ENCODE assay signal across 34 mouse cellular contexts in the genomic region with DNA sequence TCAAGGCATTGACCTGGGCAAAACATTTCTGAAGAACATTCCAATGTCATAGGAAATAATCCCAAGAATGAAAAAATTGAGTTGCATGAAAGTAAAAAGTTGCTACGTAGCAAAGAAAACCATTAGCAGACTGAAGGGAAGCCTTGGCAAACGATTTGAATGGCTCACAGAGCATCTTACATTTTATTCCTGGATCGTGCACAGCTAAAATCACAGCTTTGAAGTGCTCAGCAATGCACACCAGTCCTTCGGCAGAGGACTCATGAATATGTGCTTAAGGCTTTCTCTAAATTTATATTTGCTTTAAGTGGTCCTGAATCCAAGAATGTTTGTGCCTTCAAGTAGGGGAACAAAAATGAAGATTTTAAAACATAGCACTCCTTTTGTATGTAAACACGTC.
"Had no signal": no experiment of that assay in that cellular context is flagged by ENCODE, and none has a peak within 500 bp of the region (broad histone marks: within the 10 kb centered on the region; RNA-seq: fewer than 3 reads in every experiment).

No protein-coding gene starts in this region.

- H3K36me3 ChIP-seq: heart, embryonic 10.5 days; heart, embryonic 13.5 days; heart, embryonic 15.5 days; hindbrain, embryonic 10.5 days; hindbrain, embryonic 12.5 days; hindbrain, embryonic 13.5 days; hindbrain, embryonic 15.5 days; intestine, embryonic 15.5 days; kidney, embryonic 15.5 days had no signal

- ATAC-seq: hindbrain, embryonic 16.5 days; hindbrain, postnatal 0 days; inflammation-experienced regulatory T-cells, adult 6 months; intestine, embryonic 15.5 days; intestine, embryonic 16.5 days; intestine, postnatal 0 days had no signal

- H3K9ac ChIP-seq: heart, embryonic 13.5 days; heart, embryonic 15.5 days; hindbrain, embryonic 12.5 days; hindbrain, embryonic 13.5 days; hindbrain, embryonic 14.5 days; hindbrain, embryonic 15.5 days; intestine, embryonic 15.5 days; kidney, embryonic 15.5 days had no signal

- H3K9me3 ChIP-seq: heart, embryonic 10.5 days; heart, embryonic 13.5 days; heart, embryonic 15.5 days; hindbrain, embryonic 10.5 days; hindbrain, embryonic 12.5 days; hindbrain, embryonic 13.5 days; hindbrain, embryonic 15.5 days; intestine, embryonic 15.5 days; kidney, embryonic 15.5 days had no signal

- H3K27ac ChIP-seq: heart, embryonic 10.5 days; heart, embryonic 13.5 days; heart, embryonic 15.5 days; hindbrain, embryonic 10.5 days; hindbrain, embryonic 12.5 days; hindbrain, embryonic 13.5 days; hindbrain, embryonic 14.5 days; hindbrain, embryonic 15.5 days; hindbrain, postnatal 0 days; intestine, embryonic 15.5 days; kidney, embryonic 15.5 days; kidney, postnatal 0 days; layer of hippocampus, adult 2 months had no signal

- DNase-seq: heart, postnatal 10 days; heart, postnatal 14 days; heart, postnatal 36 days; heart, postnatal 4 days; kidney, adult 11 months; kidney, adult 18-20 months; kidney, adult 2 months; kidney, adult 8-10 months; kidney, adult 9 months; kidney, postnatal 10 days; kidney, postnatal 14 days; kidney, postnatal 25 days; kidney, postnatal 36 days; kidney, postnatal 4 days; layer of hippocampus, adult 9-11 months; layer of hippocampus, postnatal 36 days had no signal

- H3K27me3 ChIP-seq: heart, embryonic 13.5 days; heart, embryonic 15.5 days; hindbrain, embryonic 12.5 days; hindbrain, embryonic 13.5 days; hindbrain, embryonic 15.5 days; intestine, embryonic 15.5 days; kidney, embryonic 15.5 days had no signal

- H3K4me1 ChIP-seq: heart, embryonic 10.5 days; heart, embryonic 13.5 days; heart, embryonic 15.5 days; hindbrain, embryonic 10.5 days; hindbrain, embryonic 12.5 days; intestine, embryonic 15.5 days; kidney, embryonic 15.5 days had no signal

- H3K4me3 ChIP-seq: heart, embryonic 10.5 days; heart, embryonic 13.5 days; heart, embryonic 15.5 days; hindbrain, embryonic 10.5 days; hindbrain, embryonic 12.5 days; hindbrain, embryonic 13.5 days; hindbrain, embryonic 15.5 days; intestine, embryonic 15.5 days; kidney, embryonic 15.5 days; layer of hippocampus, adult 2 months had no signal

- H3K4me2 ChIP-seq: heart, embryonic 11.5 days; heart, embryonic 13.5 days; heart, embryonic 15.5 days; hindbrain, embryonic 12.5 days; hindbrain, embryonic 13.5 days; hindbrain, embryonic 14.5 days; hindbrain, embryonic 15.5 days; intestine, embryonic 15.5 days; kidney, embryonic 15.5 days had no signal
